Mouse (Mus musculus): ENCODE results near the gene Nckap5. TPM values are rescaled to one million over a fixed set of nuclear protein-coding genes. Genes with fewer than 3 reads are reported as not detected.

The Nckap5 gene
- polyA plus RNA-seq, 1 experiment from 2014 or later: 16.6 TPM

DNA sequence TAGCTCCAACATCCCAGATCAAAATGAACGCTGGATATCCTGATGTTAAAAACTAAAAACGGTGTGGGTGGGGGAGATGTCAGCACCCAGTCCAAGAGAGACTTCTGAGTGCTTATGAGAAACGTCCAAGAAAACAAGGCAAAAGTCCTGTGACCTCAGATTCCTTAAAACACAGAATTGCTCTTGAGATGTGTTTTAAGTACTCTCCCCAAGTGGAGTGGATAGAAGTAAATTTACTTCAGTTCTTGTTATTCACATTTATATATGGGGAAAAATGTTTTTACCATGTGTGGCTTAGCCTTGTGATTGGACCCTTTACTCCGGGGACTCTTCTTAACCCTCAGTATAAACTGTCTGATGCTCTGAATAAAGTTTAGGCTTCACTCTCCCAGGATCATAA is 640.2 kb downstream of the Nckap5 start:
- Histone ChIP-seq H3K9ac (ENCODE audit: low read length) (no peak overlapping the region), H3K9me3 (replicated peaks; ENCODE audit: control insufficient read depth, low read length) (no peaks in the 10 kb centered on the region), H3K27ac (ENCODE audit: low read depth, low read length) (no peak overlapping the region), H3K36me3 (ENCODE audit: control insufficient read depth, insufficient read depth, low read length) (no peaks in the 10 kb centered on the region), H3K4me2 (ENCODE audit: low read length) (no peak overlapping the region), H3K4me3 (ENCODE audit: low read depth, low read length) (no peak overlapping the region), H3K27me3 (replicated peaks; ENCODE audit: control insufficient read depth, insufficient read depth, low read length) (no peaks in the 10 kb centered on the region), H3K4me1 (ENCODE audit: control insufficient read depth, insufficient read depth, low read length) (no peaks in the 10 kb centered on the region)
- 91% methylated on average over 4 of the region's 4 CpGs for WGBS
- ATAC-seq (no peak), DNase-seq (ENCODE audit: low spot score) (no peak)

- no peaks in the 10 kb centered on the region for H3K4me1 ChIP-seq (ENCODE audit: control insufficient read depth, insufficient read depth, low read length)
- no peaks in the 10 kb centered on the region for H3K36me3 ChIP-seq (ENCODE audit: control insufficient read depth, insufficient read depth, low read length)
- no peak for ATAC-seq
- H3K27ac ChIP-seq (ENCODE audit: low read depth, low read length): no peak overlapping the region
- DNase-seq (ENCODE audit: low spot score): no peak
- WGBS: 92% methylated on average over 7 of the region's 7 CpGs
- H3K9ac ChIP-seq (ENCODE audit: low read length): no peak overlapping the region
- H3K4me2 ChIP-seq (ENCODE audit: low read length): no peak overlapping the region
- no peaks in the 10 kb centered on the region for H3K27me3 ChIP-seq (replicated peaks; ENCODE audit: control insufficient read depth, insufficient read depth, low read length)
- no peak overlapping the region for H3K4me3 ChIP-seq (ENCODE audit: low read depth, low read length)
- no peaks in the 10 kb centered on the region for H3K9me3 ChIP-seq (replicated peaks; ENCODE audit: control insufficient read depth, low read length)
These were observed 646.8 kb downstream of the Nckap5 start for GRCm38 (mm10) chr1:126183751-126184150.

- ATAC-seq: peak; percentile 27; the same call in 1 of the 2 replicates
- Histone ChIP-seq H3K27ac (ENCODE audit: low read depth, low read length) (0 out of 2 replicates have a peak overlapping the region, but pooled peaks have one; percentile 4), H3K27me3 (replicated peaks; ENCODE audit: control insufficient read depth, insufficient read depth, low read length) (no peaks in the 10 kb centered on the region), H3K4me3 (ENCODE audit: low read depth, low read length) (no peak overlapping the region), H3K4me1 (ENCODE audit: control insufficient read depth, insufficient read depth, low read length) (peaks cover 16% of the 10 kb centered on the region), H3K9me3 (replicated peaks; ENCODE audit: control insufficient read depth, low read length) (no peaks in the 10 kb centered on the region), H3K9ac (ENCODE audit: low read length) (no peak overlapping the region), H3K4me2 (ENCODE audit: low read length) (no peak overlapping the region), H3K36me3 (ENCODE audit: control insufficient read depth, insufficient read depth, low read length) (no peaks in the 10 kb centered on the region)
- DNase-seq (ENCODE audit: low spot score): no peak
- WGBS: 56% methylated on average over 1 of the region's 1 CpGs
These were observed 662.0 kb downstream of the Nckap5 start for GRCm38 (mm10) chr1:126168579-126168978.

DNA sequence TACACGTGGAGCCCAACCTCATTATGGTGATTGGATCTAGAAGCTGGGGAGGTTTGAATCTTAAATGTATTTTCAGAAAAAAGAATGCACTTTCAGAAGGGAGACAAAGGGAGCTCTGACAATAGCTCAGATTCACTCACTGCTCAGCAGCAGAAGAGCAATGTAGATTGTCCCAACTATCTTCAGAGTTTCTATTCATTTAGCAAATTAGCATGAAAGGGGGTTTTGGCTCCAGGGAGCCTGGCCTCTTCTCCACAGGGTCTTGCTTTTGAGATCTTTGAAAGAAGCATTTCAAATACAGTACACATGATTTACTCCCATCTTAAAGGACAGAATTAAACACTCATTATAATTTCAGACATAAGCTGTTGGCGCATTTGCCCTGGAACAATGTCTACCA is 662.5 kb downstream of the Nckap5 start:
- ATAC-seq: peak; percentile 66
- Histone ChIP-seq H3K27ac (ENCODE audit: low read depth, low read length) (0 out of 2 replicates have a peak overlapping the region, but pooled peaks have one; percentile 4), H3K27me3 (replicated peaks; ENCODE audit: control insufficient read depth, insufficient read depth, low read length) (no peaks in the 10 kb centered on the region), H3K4me3 (ENCODE audit: low read depth, low read length) (no peak overlapping the region), H3K4me1 (ENCODE audit: control insufficient read depth, insufficient read depth, low read length) (peaks cover 16% of the 10 kb centered on the region), H3K36me3 (ENCODE audit: control insufficient read depth, insufficient read depth, low read length) (no peaks in the 10 kb centered on the region), H3K9ac (ENCODE audit: low read length) (no peak overlapping the region), H3K4me2 (ENCODE audit: low read length) (no peak overlapping the region), H3K9me3 (replicated peaks; ENCODE audit: control insufficient read depth, low read length) (no peaks in the 10 kb centered on the region)
- DNase-seq (ENCODE audit: low spot score): peak; percentile 58
- 3% methylated on average over 2 of the region's 2 CpGs for WGBS

DNA sequence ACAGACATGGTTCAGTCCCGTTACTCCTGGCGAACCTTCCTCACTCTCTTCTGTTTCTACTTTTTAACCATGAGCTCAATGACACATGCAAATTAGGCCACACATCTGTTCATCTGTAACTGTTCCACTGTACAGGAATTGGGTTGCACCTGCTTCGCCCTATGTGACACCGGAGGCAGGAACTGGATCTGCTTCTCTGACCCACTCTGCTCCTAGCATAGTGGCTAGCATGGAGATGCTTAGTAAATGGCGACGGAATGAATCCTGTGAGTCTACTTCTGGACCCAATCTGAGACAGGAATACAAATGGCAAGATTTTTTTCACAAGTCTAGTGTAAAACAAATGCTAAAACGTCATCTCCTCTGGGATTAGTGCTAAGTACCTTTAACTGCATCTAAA is 663.1 kb downstream of the Nckap5 start:
- Histone ChIP-seq H3K4me3 (ENCODE audit: low read depth, low read length) (no peak overlapping the region), H3K36me3 (ENCODE audit: control insufficient read depth, insufficient read depth, low read length) (no peaks in the 10 kb centered on the region), H3K9ac (ENCODE audit: low read length) (no peak overlapping the region), H3K9me3 (replicated peaks; ENCODE audit: control insufficient read depth, low read length) (no peaks in the 10 kb centered on the region), H3K4me1 (ENCODE audit: control insufficient read depth, insufficient read depth, low read length) (peaks cover 16% of the 10 kb centered on the region), H3K4me2 (ENCODE audit: low read length) (no peak overlapping the region), H3K27me3 (replicated peaks; ENCODE audit: control insufficient read depth, insufficient read depth, low read length) (no peaks in the 10 kb centered on the region), H3K27ac (ENCODE audit: low read depth, low read length) (peak overlapping the region; percentile 4; the same call in 1 of the 2 replicates)
- DNase-seq (ENCODE audit: low spot score): peak; percentile 53
- peak; percentile 46; the same call in 1 of the 2 replicates for ATAC-seq
- WGBS: 28% methylated on average over 7 of the region's 7 CpGs

GRCm38 (mm10) chr1:126159287-126159686 is 671.3 kb downstream of the Nckap5 start:
- no peak for ATAC-seq
- no peak overlapping the region for H3K4me2 ChIP-seq (ENCODE audit: low read length)
- no peak overlapping the region for H3K9ac ChIP-seq (ENCODE audit: low read length)
- no peak overlapping the region for H3K27ac ChIP-seq (ENCODE audit: low read depth, low read length)
- no peaks in the 10 kb centered on the region for H3K36me3 ChIP-seq (ENCODE audit: control insufficient read depth, insufficient read depth, low read length)
- H3K27me3 ChIP-seq (replicated peaks; ENCODE audit: control insufficient read depth, insufficient read depth, low read length): no peaks in the 10 kb centered on the region
- WGBS: 93% methylated on average over 6 of the region's 6 CpGs
- DNase-seq (ENCODE audit: low spot score): no peak
- H3K4me3 ChIP-seq (ENCODE audit: low read depth, low read length): no peak overlapping the region
- H3K9me3 ChIP-seq (replicated peaks; ENCODE audit: control insufficient read depth, low read length): no peaks in the 10 kb centered on the region
- H3K4me1 ChIP-seq (ENCODE audit: control insufficient read depth, insufficient read depth, low read length): no peaks in the 10 kb centered on the region

GRCm38 (mm10) chr1:126155816-126156215 is 674.8 kb downstream of the Nckap5 start:
- no peaks in the 10 kb centered on the region for H3K4me1 ChIP-seq (ENCODE audit: control insufficient read depth, insufficient read depth, low read length)
- ATAC-seq (no peak), DNase-seq (ENCODE audit: low spot score) (no peak)
- no peaks in the 10 kb centered on the region for H3K36me3 ChIP-seq (ENCODE audit: control insufficient read depth, insufficient read depth, low read length)
- H3K27me3 ChIP-seq (replicated peaks; ENCODE audit: control insufficient read depth, insufficient read depth, low read length): no peaks in the 10 kb centered on the region
- H3K27ac ChIP-seq (ENCODE audit: low read depth, low read length): no peak overlapping the region
- H3K9me3 ChIP-seq (replicated peaks; ENCODE audit: control insufficient read depth, low read length): no peaks in the 10 kb centered on the region
- no peak overlapping the region for H3K4me2 ChIP-seq (ENCODE audit: low read length)
- 74% methylated on average over 5 of the region's 5 CpGs for WGBS
- no peak overlapping the region for H3K4me3 ChIP-seq (ENCODE audit: low read depth, low read length)
- H3K9ac ChIP-seq (ENCODE audit: low read length): no peak overlapping the region

GRCm38 (mm10) chr1:126153516-126154234 is 676.9 kb downstream of the Nckap5 start:
- peak overlapping the region; percentile 21; the same call in 1 of the 2 replicates for H3K27ac ChIP-seq (ENCODE audit: low read depth, low read length)
- DNase-seq (ENCODE audit: low spot score) (peak; percentile 73), ATAC-seq (peak; percentile 83)
- H3K27me3 ChIP-seq (replicated peaks; ENCODE audit: control insufficient read depth, insufficient read depth, low read length): no peaks in the 10 kb centered on the region
- H3K4me2 ChIP-seq (ENCODE audit: low read length): no peak overlapping the region
- no peaks in the 10 kb centered on the region for H3K4me1 ChIP-seq (ENCODE audit: control insufficient read depth, insufficient read depth, low read length)
- no peak overlapping the region for H3K9ac ChIP-seq (ENCODE audit: low read length)
- 62% methylated on average over 6 of the region's 6 CpGs for WGBS
- no peaks in the 10 kb centered on the region for H3K36me3 ChIP-seq (ENCODE audit: control insufficient read depth, insufficient read depth, low read length)
- no peaks in the 10 kb centered on the region for H3K9me3 ChIP-seq (replicated peaks; ENCODE audit: control insufficient read depth, low read length)
- no peak overlapping the region for H3K4me3 ChIP-seq (ENCODE audit: low read depth, low read length)

- Histone ChIP-seq H3K4me1 (ENCODE audit: control insufficient read depth, insufficient read depth, low read length) (no peaks in the 10 kb centered on the region), H3K4me3 (ENCODE audit: low read depth, low read length) (no peak overlapping the region), H3K9me3 (replicated peaks; ENCODE audit: control insufficient read depth, low read length) (no peaks in the 10 kb centered on the region), H3K36me3 (ENCODE audit: control insufficient read depth, insufficient read depth, low read length) (no peaks in the 10 kb centered on the region), H3K27me3 (replicated peaks; ENCODE audit: control insufficient read depth, insufficient read depth, low read length) (no peaks in the 10 kb centered on the region), H3K9ac (ENCODE audit: low read length) (no peak overlapping the region), H3K27ac (ENCODE audit: low read depth, low read length) (no peak overlapping the region; the same call in 1 of the 2 replicates), H3K4me2 (ENCODE audit: low read length) (no peak overlapping the region)
- DNase-seq (ENCODE audit: low spot score): no peak
- peak; percentile 33; the same call in 1 of the 2 replicates for ATAC-seq
- WGBS: 76% methylated on average over 6 of the region's 6 CpGs
These were observed 678.4 kb downstream of the Nckap5 start for GRCm38 (mm10) chr1:126152217-126152616.

Measured in forebrain, embryonic 14.5 days (tissue).